Mouse (Mus musculus) E14TG2a.4 (cell line): ENCODE results near the gene Mrpl1.

ENCODE experiments used
- CTCF ChIP-seq: conservative IDR thresholded peaks from 2 replicates; pipeline ENCODE4 v1.5.1; 2014; ENCODE audit warnings: low read length
- NANOG ChIP-seq: IDR thresholded peaks from 2 replicates; pipeline ENCODE4 v1.6.1; 2014; ENCODE audit warnings: borderline replicate concordance, low read length, mixed read lengths
- POU5F1 ChIP-seq: IDR thresholded peaks from 2 replicates; pipeline ENCODE4 v1.6.1; 2014; ENCODE audit warnings: low read length, borderline replicate concordance

DNA sequence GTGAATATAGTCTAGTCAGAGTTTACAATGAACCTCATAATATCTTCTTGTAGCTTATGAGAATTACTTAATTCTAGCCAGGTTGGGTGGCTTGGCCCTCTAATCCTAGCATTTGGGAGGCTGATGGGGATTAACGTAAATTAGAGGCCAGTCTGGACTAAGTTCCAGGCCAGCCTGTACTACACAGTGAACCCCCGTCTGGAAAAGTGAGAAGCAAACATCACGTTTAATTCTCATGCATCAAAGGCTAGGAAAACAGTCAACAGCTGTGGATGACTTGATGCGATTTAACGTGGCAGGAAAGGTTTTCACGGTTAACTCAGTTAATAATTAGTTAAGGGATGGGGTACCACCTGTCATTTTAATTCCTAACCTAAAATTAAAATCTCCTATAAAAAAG lies 11.0 kb upstream of the Mrpl1 start:
- no peak for TF ChIP-seq CTCF
- no peak for TF ChIP-seq NANOG
- no peak for TF ChIP-seq POU5F1
